Comparison of ENCODE assay signal across 16 mouse cellular contexts in the genomic region with DNA sequence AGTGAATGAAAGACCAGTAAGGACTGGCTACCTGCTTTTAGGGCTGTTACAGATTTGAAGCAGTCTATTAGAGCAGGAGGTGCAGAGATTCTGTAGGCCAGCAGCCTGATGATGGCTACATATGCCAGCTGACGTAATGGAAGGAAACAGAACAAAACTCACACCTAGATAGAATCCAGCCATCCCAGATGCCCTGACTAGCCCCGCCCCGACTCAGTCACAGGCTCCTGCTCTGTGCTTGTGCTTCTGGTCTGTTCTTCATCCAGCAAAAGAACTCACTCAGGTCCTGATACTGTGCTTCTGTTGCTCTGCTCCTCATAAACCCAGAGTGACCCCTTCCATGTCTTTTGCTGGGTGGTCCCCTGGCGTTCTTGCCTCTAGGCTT. TPM values are rescaled to one million over a fixed set of nuclear protein-coding genes. Genes with fewer than 3 reads are reported as not detected.
A peak's percentile ranks its signal among the peaks of the same experiment; 100 is the strongest.
DNase-seq lines count a peak whose midpoint lies in the region; ATAC-seq and TF ChIP-seq lines count a peak whose summit lies in the region.
"Had no signal": no experiment of that assay in that cellular context is flagged by ENCODE, and none has a peak within 500 bp of the region (broad histone marks: within the 10 kb centered on the region; RNA-seq: fewer than 3 reads in every experiment).

No protein-coding gene starts in this region.

- DNase-seq in adrenal gland, adult (ENCODE audit: inconsistent age in 2 of 2, low spot score in 1 of 2) = peak; percentile 55 to 64
- no peak for DNase-seq in adrenal gland, postnatal 4 days (ENCODE audit: low spot score in 2 of 2)
- peak; percentile 58 for DNase-seq in kidney, adult 2 months
- DNase-seq in kidney, adult 11 months = no peak
- DNase-seq in 3134 (ENCODE audit: extremely low read depth, insufficient read length, low spot score) = peak; percentile 15
- DNase-seq in spleen, adult 12 weeks (ENCODE audit: low spot score) = no peak
- no peak for DNase-seq in ovary, postnatal 10 days (ENCODE audit: low spot score)
- DNase-seq: cerebellum, adult 11 months; right cerebral cortex, postnatal 25 days; thymus, adult 18-20 months had no signal

- H3K36me3 ChIP-seq in kidney, adult 2 months (ENCODE audit: control insufficient read depth, insufficient read depth, low read length) = no peaks in the 10 kb centered on the region
- H3K36me3 ChIP-seq in intestine, embryonic 16.5 days (ENCODE audit: control insufficient read depth, insufficient read depth, low read length) = 0 out of 2 replicates have a peak, but pooled peaks cover 2% of the 10 kb centered on the region
- H3K36me3 ChIP-seq: forebrain, embryonic 12.5 days; neural tube, embryonic 15.5 days had no signal

- no peak overlapping the region for H3K4me2 ChIP-seq in intestine, embryonic 16.5 days (ENCODE audit: low read depth, low read length)
- H3K4me2 ChIP-seq: forebrain, embryonic 12.5 days; hindbrain, embryonic 14.5 days; liver, embryonic 12.5 days; midbrain, embryonic 11.5 days; neural tube, embryonic 15.5 days had no signal

- no peak overlapping the region for H3K9ac ChIP-seq in intestine, embryonic 16.5 days (ENCODE audit: low read depth, low read length)
- H3K9ac ChIP-seq: forebrain, embryonic 12.5 days; hindbrain, embryonic 14.5 days; liver, embryonic 12.5 days; neural tube, embryonic 15.5 days had no signal

- TF ChIP-seq CTCF in kidney, adult 2 months (conservative IDR thresholded peaks at IDR 0.05; ENCODE audit: insufficient read depth, insufficient read length, low read depth, low read length) = no peak

- H3K4me1 ChIP-seq in kidney, adult 2 months (ENCODE audit: control insufficient read depth, insufficient read depth, low read length) = peaks cover 35% of the 10 kb centered on the region
- H3K4me1 ChIP-seq in intestine, embryonic 16.5 days (ENCODE audit: control insufficient read depth, insufficient read depth, low read length) = peaks cover 21% of the 10 kb centered on the region

- no peak for TF ChIP-seq POLR2A in kidney, adult 2 months (IDR thresholded peaks at IDR 0.05; ENCODE audit: low read depth, low read length)

- peak overlapping the region; percentile 98 for H3K27ac ChIP-seq in kidney, adult 2 months (ENCODE audit: insufficient read depth, low read depth, low read length)
- H3K27ac ChIP-seq in intestine, embryonic 16.5 days (ENCODE audit: low read length) = peak overlapping the region; percentile 17; the same call in 1 of the 2 replicates
- H3K27ac ChIP-seq: forebrain, embryonic 12.5 days; hindbrain, embryonic 14.5 days; liver, embryonic 12.5 days; neural tube, embryonic 15.5 days had no signal

- no peaks in the 10 kb centered on the region for H3K27me3 ChIP-seq in kidney, adult 2 months (replicated peaks; ENCODE audit: control insufficient read depth, insufficient read depth, low read length)
- H3K27me3 ChIP-seq in intestine, embryonic 16.5 days (replicated peaks; ENCODE audit: control insufficient read depth, insufficient read depth, low read length) = no peaks in the 10 kb centered on the region
- H3K27me3 ChIP-seq: forebrain, embryonic 12.5 days; liver, embryonic 12.5 days; neural tube, embryonic 15.5 days had no signal

- 52% methylated on average over 4 of the region's 4 CpGs for WGBS in kidney, adult 2 months
- 53% methylated on average over 4 of the region's 4 CpGs for WGBS in intestine, embryonic 16.5 days

- no peaks in the 10 kb centered on the region for H3K9me3 ChIP-seq in intestine, embryonic 16.5 days (ENCODE audit: control insufficient read depth, low read length)
- H3K9me3 ChIP-seq: forebrain, embryonic 12.5 days; liver, embryonic 12.5 days; neural tube, embryonic 15.5 days had no signal

- H3K4me3 ChIP-seq in kidney, adult 2 months (ENCODE audit: insufficient read depth, low read depth, low read length) = no peak overlapping the region
- H3K4me3 ChIP-seq in intestine, embryonic 16.5 days (ENCODE audit: low read length) = no peak overlapping the region
- H3K4me3 ChIP-seq: forebrain, embryonic 12.5 days; liver, embryonic 12.5 days; neural tube, embryonic 15.5 days had no signal

- ATAC-seq in intestine, embryonic 16.5 days = no peak
- ATAC-seq: liver, embryonic 12.5 days had no signal

RNA-seq across cellular contexts. Expression of a gene that starts 3.1 kb away (rescaled TPM):
- 10 to 100 TPM; 23.5 to 25.6 TPM for total RNA-seq in adrenal gland, postnatal 4 days (2021)
- polyA plus RNA-seq in kidney, adult 2 months (2012; rRNA removed) = 29.2 and 33.1 TPM in 2 replicates
- polyA plus RNA-seq in intestine, embryonic 16.5 days (2015; fragmentation: Nextera tagmentation; extraction: Ambion mirVana) = 13.0 and 13.1 TPM in 2 replicates

RNA-seq across cellular contexts. Expression of a gene that starts 3.2 kb away (rescaled TPM):
- total RNA-seq in adrenal gland, postnatal 4 days (2021) = 1 to 10 TPM; 7.5 to 8.1 TPM
- polyA plus RNA-seq in kidney, adult 2 months (2012; rRNA removed) = 1.6 and 1.9 TPM in 2 replicates
- polyA plus RNA-seq in intestine, embryonic 16.5 days (2015; fragmentation: Nextera tagmentation; extraction: Ambion mirVana) = 10.0 and 12.2 TPM in 2 replicates

RNA-seq across cellular contexts. Expression of a gene that starts 18.1 kb away (rescaled TPM):
- total RNA-seq in adrenal gland, postnatal 4 days (2021) = 1 to 10 TPM in 1 of 2 experiments, under 1 TPM in 1; 0.96 to 1.9 TPM
- 2.2 and 2.3 TPM in 2 replicates for polyA plus RNA-seq in kidney, adult 2 months (2012; rRNA removed)
- polyA plus RNA-seq in intestine, embryonic 16.5 days (2015; fragmentation: Nextera tagmentation; extraction: Ambion mirVana) = 0.36 and 0.44 TPM in 2 replicates

RNA-seq across cellular contexts. Expression of a gene that starts 47.8 kb away (rescaled TPM):
- 1,000 to 10,000 TPM; 1,843 to 1,894 TPM for total RNA-seq in adrenal gland, postnatal 4 days (2021)
- 499 and 560 TPM in 2 replicates for polyA plus RNA-seq in kidney, adult 2 months (2012; rRNA removed)
- 1,840 and 1,978 TPM in 2 replicates for polyA plus RNA-seq in intestine, embryonic 16.5 days (2015; fragmentation: Nextera tagmentation; extraction: Ambion mirVana)

Comparison
In these comparisons a context has a peak if more than half of its experiments do, and no peak if none do; other contexts are left out.
1. DNase-seq: peak in adrenal gland, adult (2 of 2), kidney, adult 2 months (single experiment) and 3134 (single experiment); none in adrenal gland, postnatal 4 days (0 of 2), kidney, adult 11 months (single experiment), spleen, adult 12 weeks (single experiment) and ovary, postnatal 10 days (single experiment).